ENCODE assay signal across 12 mouse cellular contexts in genomic region chr2:91108156-91108555, GRCm38 (mm10). TPM values are rescaled to one million over a fixed set of nuclear protein-coding genes. Genes with fewer than 3 reads are reported as not detected.
"Had no signal": no experiment of that assay in that cellular context is flagged by ENCODE, and none has a peak within 500 bp of the region (broad histone marks: within the 10 kb centered on the region; RNA-seq: fewer than 3 reads in every experiment).

No protein-coding gene starts in this region.

- H3K9me3 ChIP-seq: limb, embryonic 10.5 days; midbrain, embryonic 10.5 days; neural tube, embryonic 12.5 days had no signal

- ATAC-seq: inflammation-experienced regulatory T-cells, adult 6 months; intestine, postnatal 0 days had no signal

- H3K36me3 ChIP-seq: limb, embryonic 10.5 days; midbrain, embryonic 10.5 days; neural tube, embryonic 12.5 days had no signal

- H3K27ac ChIP-seq: kidney, postnatal 0 days; limb, embryonic 10.5 days; midbrain, embryonic 10.5 days; neural tube, embryonic 12.5 days had no signal

- H3K4me1 ChIP-seq: limb, embryonic 10.5 days; midbrain, embryonic 10.5 days; neural tube, embryonic 12.5 days had no signal

- H3K9ac ChIP-seq: neural tube, embryonic 12.5 days had no signal

- H3K4me3 ChIP-seq: limb, embryonic 10.5 days; midbrain, embryonic 10.5 days; neural tube, embryonic 12.5 days had no signal

- H3K4me2 ChIP-seq: neural tube, embryonic 12.5 days had no signal

- DNase-seq: kidney, adult 9 months; kidney, postnatal 36 days; midbrain, embryonic 14.5 days; spleen, adult 18-20 months; thymus, adult 18-20 months; thymus, postnatal 14 days had no signal

RNA-seq across cellular contexts. Expression of gene Mybpc3, which starts 9.8 kb away (rescaled TPM):
- polyA plus RNA-seq: inflammation-experienced regulatory T-cells, adult 6 months; intestine, postnatal 0 days; midbrain, embryonic 14.5 days had no signal
